In genomic region chr19:53697376-53698126, GRCm38 (mm10) we compare ENCODE assay signal across 8 mouse cellular contexts. TPM values are rescaled to one million over a fixed set of nuclear protein-coding genes. Genes with fewer than 3 reads are reported as not detected.
A peak's percentile ranks its signal among the peaks of the same experiment; 100 is the strongest.
DNase-seq lines count a peak whose midpoint lies in the region; ATAC-seq and TF ChIP-seq lines count a peak whose summit lies in the region.

No protein-coding gene starts in this region.

- no peak overlapping the region; the same call in 1 of the 2 replicates for H3K9ac ChIP-seq in midbrain, embryonic 14.5 days (replicated peaks; ENCODE audit: low read length)
- no peak overlapping the region for H3K9ac ChIP-seq in intestine, postnatal 0 days (ENCODE audit: low read depth, low read length)

- WGBS in embryonic facial prominence, embryonic 10.5 days = 38% methylated on average over 24 of the region's 24 CpGs
- WGBS in midbrain, embryonic 14.5 days = 27% methylated on average over 24 of the region's 24 CpGs
- 62% methylated on average over 24 of the region's 24 CpGs for WGBS in intestine, postnatal 0 days

- peak; percentile 14 for DNase-seq in kidney, postnatal 10 days
- no peak for DNase-seq in kidney, adult 8-10 months
- DNase-seq in embryonic facial prominence, embryonic 10.5 days (ENCODE audit: low spot score) = peak; percentile 58
- peak; percentile 62 to 70 for DNase-seq in heart, adult 9 months (ENCODE audit: low spot score in 2 of 2)
- DNase-seq in midbrain, embryonic 14.5 days = peak; percentile 47
- DNase-seq in thymus, postnatal 4 days = no peak
- no peak for DNase-seq in c-Kit-positive CD71-positive TER-119-positive erythroid progenitor cells, embryonic 14.5 days (ENCODE audit: low spot score)

- no peaks in the 10 kb centered on the region for H3K36me3 ChIP-seq in embryonic facial prominence, embryonic 10.5 days (replicated peaks)
- no peaks in the 10 kb centered on the region for H3K36me3 ChIP-seq in midbrain, embryonic 14.5 days (ENCODE audit: control insufficient read depth, insufficient read depth, low read length)
- no peaks in the 10 kb centered on the region for H3K36me3 ChIP-seq in intestine, postnatal 0 days (ENCODE audit: control insufficient read depth, insufficient read depth)

- ATAC-seq in midbrain, embryonic 14.5 days (ENCODE audit: low FRiP score, low TSS enrichment) = no peak
- no peak for ATAC-seq in intestine, postnatal 0 days

- H3K27ac ChIP-seq in embryonic facial prominence, embryonic 10.5 days (replicated peaks) = peak overlapping the region; percentile 54; the same call in 1 of the 2 replicates
- H3K27ac ChIP-seq in midbrain, embryonic 14.5 days (replicated peaks; ENCODE audit: low read depth, low read length) = no peak overlapping the region
- H3K27ac ChIP-seq in intestine, postnatal 0 days (ENCODE audit: low read depth, low read length) = no peak overlapping the region

- H3K4me3 ChIP-seq in embryonic facial prominence, embryonic 10.5 days = no peak overlapping the region
- H3K4me3 ChIP-seq in midbrain, embryonic 14.5 days (replicated peaks; ENCODE audit: low read depth, low read length) = no peak overlapping the region
- no peak overlapping the region for H3K4me3 ChIP-seq in intestine, postnatal 0 days (ENCODE audit: low read depth, low read length)

- TF ChIP-seq CTCF in intestine, postnatal 0 days (IDR thresholded peaks at IDR 0.05; ENCODE audit: low read depth) = no peak

- peaks cover 14% of the 10 kb centered on the region for H3K27me3 ChIP-seq in embryonic facial prominence, embryonic 10.5 days (replicated peaks; ENCODE audit: low read depth, poor library complexity, severe bottlenecking)
- H3K27me3 ChIP-seq in midbrain, embryonic 14.5 days (ENCODE audit: control insufficient read depth, insufficient read depth, low read length) = no peaks in the 10 kb centered on the region
- H3K27me3 ChIP-seq in intestine, postnatal 0 days (replicated peaks; ENCODE audit: control insufficient read depth, insufficient read depth, low read length) = no peaks in the 10 kb centered on the region

- H3K4me2 ChIP-seq in midbrain, embryonic 14.5 days (ENCODE audit: low read length) = no peak overlapping the region
- no peak overlapping the region for H3K4me2 ChIP-seq in intestine, postnatal 0 days (replicated peaks; ENCODE audit: low read depth)

- H3K9me3 ChIP-seq in embryonic facial prominence, embryonic 10.5 days = no peaks in the 10 kb centered on the region
- H3K9me3 ChIP-seq in midbrain, embryonic 14.5 days (ENCODE audit: control insufficient read depth, low read length) = no peaks in the 10 kb centered on the region
- H3K9me3 ChIP-seq in intestine, postnatal 0 days (ENCODE audit: control insufficient read depth) = no peaks in the 10 kb centered on the region

- H3K4me1 ChIP-seq in embryonic facial prominence, embryonic 10.5 days = peaks cover 30% of the 10 kb centered on the region
- H3K4me1 ChIP-seq in midbrain, embryonic 14.5 days (ENCODE audit: control insufficient read depth, insufficient read depth, low read length) = peaks cover 14% of the 10 kb centered on the region
- H3K4me1 ChIP-seq in intestine, postnatal 0 days (replicated peaks; ENCODE audit: control insufficient read depth, insufficient read depth, low read length) = no peaks in the 10 kb centered on the region

RNA-seq across cellular contexts. Expression of gene Rbm20, which starts 20.4 kb away (rescaled TPM):
- 0.87 and 1.2 TPM in 2 replicates for polyA plus RNA-seq in embryonic facial prominence, embryonic 10.5 days (2016; fragmentation: Nextera tagmentation; extraction: Ambion mirVana)
- polyA plus RNA-seq in midbrain, embryonic 14.5 days (2014; fragmentation: Nextera tagmentation; extraction: Ambion mirVana) = 0.61 TPM in 2 replicates
- 0.42 and 0.52 TPM in 2 replicates for polyA plus RNA-seq in intestine, postnatal 0 days (2015; fragmentation: Nextera tagmentation; extraction: Ambion mirVana)

Comparison
In these comparisons a context has a peak if more than half of its experiments do, and no peak if none do; other contexts are left out.
1. DNase-seq: peak in kidney, postnatal 10 days (single experiment), embryonic facial prominence, embryonic 10.5 days (single experiment), heart, adult 9 months (2 of 2) and midbrain, embryonic 14.5 days (single experiment); none in kidney, adult 8-10 months (0 of 2), thymus, postnatal 4 days (single experiment) and c-Kit-positive CD71-positive TER-119-positive erythroid progenitor cells, embryonic 14.5 days (single experiment).